22 mouse cellular contexts compared by ENCODE assay signal in genomic region chr2:90153916-90154315, GRCm38 (mm10). TPM values are rescaled to one million over a fixed set of nuclear protein-coding genes. Genes with fewer than 3 reads are reported as not detected.
"Had no signal": no experiment of that assay in that cellular context is flagged by ENCODE, and none has a peak within 500 bp of the region (broad histone marks: within the 10 kb centered on the region; RNA-seq: fewer than 3 reads in every experiment).

No protein-coding gene starts in this region.

- DNase-seq: gastrocnemius, adult 2 months; gastrocnemius, postnatal 10 days; gastrocnemius, postnatal 25 days; heart, adult 2 months; heart, postnatal 4 days; kidney, adult 18-20 months; kidney, adult 8-10 months; kidney, postnatal 10 days; kidney, postnatal 4 days; liver; liver, embryonic 13.5 days; liver, postnatal 0 days had no signal

RNA-seq across cellular contexts. Expression of gene Olfr1270, which starts 1.0 kb away (rescaled TPM):
- total RNA-seq: gastrocnemius, adult 2 months; gastrocnemius, postnatal 10 days; gastrocnemius, postnatal 25 days; gastrocnemius, postnatal 4 days; granulocyte monocyte progenitor cell, adult 5-6 weeks; heart, adult 2 months; heart, postnatal 25 days; heart, postnatal 4 days; layer of hippocampus, adult 2 months; layer of hippocampus, postnatal 10 days; layer of hippocampus, postnatal 25 days; left cerebral cortex, adult 18-20 months; left cerebral cortex, adult 8-10 months; left cerebral cortex, postnatal 10 days; left cerebral cortex, postnatal 25 days had no signal

RNA-seq across cellular contexts. Expression of gene Olfr32, which starts 11.8 kb away (rescaled TPM):
- total RNA-seq: gastrocnemius, adult 2 months; gastrocnemius, postnatal 10 days; gastrocnemius, postnatal 25 days; gastrocnemius, postnatal 4 days; granulocyte monocyte progenitor cell, adult 5-6 weeks; heart, adult 2 months; heart, postnatal 25 days; heart, postnatal 4 days; layer of hippocampus, adult 2 months; layer of hippocampus, postnatal 10 days; layer of hippocampus, postnatal 25 days; left cerebral cortex, adult 18-20 months; left cerebral cortex, adult 8-10 months; left cerebral cortex, postnatal 10 days; left cerebral cortex, postnatal 25 days had no signal

RNA-seq across cellular contexts. Expression of gene Olfr1269, which starts 32.7 kb away (rescaled TPM):
- total RNA-seq: gastrocnemius, adult 2 months; gastrocnemius, postnatal 10 days; gastrocnemius, postnatal 25 days; gastrocnemius, postnatal 4 days; granulocyte monocyte progenitor cell, adult 5-6 weeks; heart, adult 2 months; heart, postnatal 25 days; heart, postnatal 4 days; layer of hippocampus, adult 2 months; layer of hippocampus, postnatal 10 days; layer of hippocampus, postnatal 25 days; left cerebral cortex, adult 18-20 months; left cerebral cortex, adult 8-10 months; left cerebral cortex, postnatal 10 days; left cerebral cortex, postnatal 25 days had no signal
